Mouse (Mus musculus) sigmoid colon, adult 10 weeks (tissue): ENCODE measurements around the gene Zgrf1. TPM values are rescaled to one million over a fixed set of nuclear protein-coding genes. Genes with fewer than 3 reads are reported as not detected.

Experiments used
- polyA plus RNA-seq: library from polyadenylated mRNA; stranded (reverse); fragments of 350-450 nt; fragmentation: Illumina TruSeq; extraction: RNeasy Lipid Tissue Mini Kit (QIAGEN cat#74804); gene quantifications from one replicate; pipeline ENCODE4 v1.2.3, GENCODE M21; 2014; ENCODE audit warnings: low read depth, low replicate concordance

Gene Zgrf1
- polyA plus RNA-seq: 3.8 TPM

GRCm38 (mm10) chr3:127552973-127553719, at the start of gene Zgrf1, which contains the start of gene Larp7:
TSS of gene Zgrf1 (plus strand) at chr3:127553489.
TSS of gene Larp7 (minus strand) at chr3:127553349.

GRCm38 (mm10) chr3:127633080-127634032, 80.1 kb downstream of the Zgrf1 start, which contains the start of gene Neurog2:
TSS of gene Neurog2 (plus strand) at chr3:127633135.

Other genes starting within 250 kb of the Zgrf1 start
- gene Ank2, start 54.1 kb upstream of the Zgrf1 start, polyA plus RNA-seq: 24.9 TPM
- 56.1 TPM for gene Larp7, start 140 bp upstream of the Zgrf1 start, polyA plus RNA-seq
- gene Neurog2, start 79.6 kb downstream of the Zgrf1 start, polyA plus RNA-seq: not detected
- gene Alpk1, start 227.0 kb downstream of the Zgrf1 start, polyA plus RNA-seq: 33.3 TPM
- 114 TPM for gene Tifa, start 236.3 kb downstream of the Zgrf1 start, polyA plus RNA-seq